Mouse (Mus musculus): Measurements from ENCODE around the gene Apol7a.

Apol7a gene

DNA sequence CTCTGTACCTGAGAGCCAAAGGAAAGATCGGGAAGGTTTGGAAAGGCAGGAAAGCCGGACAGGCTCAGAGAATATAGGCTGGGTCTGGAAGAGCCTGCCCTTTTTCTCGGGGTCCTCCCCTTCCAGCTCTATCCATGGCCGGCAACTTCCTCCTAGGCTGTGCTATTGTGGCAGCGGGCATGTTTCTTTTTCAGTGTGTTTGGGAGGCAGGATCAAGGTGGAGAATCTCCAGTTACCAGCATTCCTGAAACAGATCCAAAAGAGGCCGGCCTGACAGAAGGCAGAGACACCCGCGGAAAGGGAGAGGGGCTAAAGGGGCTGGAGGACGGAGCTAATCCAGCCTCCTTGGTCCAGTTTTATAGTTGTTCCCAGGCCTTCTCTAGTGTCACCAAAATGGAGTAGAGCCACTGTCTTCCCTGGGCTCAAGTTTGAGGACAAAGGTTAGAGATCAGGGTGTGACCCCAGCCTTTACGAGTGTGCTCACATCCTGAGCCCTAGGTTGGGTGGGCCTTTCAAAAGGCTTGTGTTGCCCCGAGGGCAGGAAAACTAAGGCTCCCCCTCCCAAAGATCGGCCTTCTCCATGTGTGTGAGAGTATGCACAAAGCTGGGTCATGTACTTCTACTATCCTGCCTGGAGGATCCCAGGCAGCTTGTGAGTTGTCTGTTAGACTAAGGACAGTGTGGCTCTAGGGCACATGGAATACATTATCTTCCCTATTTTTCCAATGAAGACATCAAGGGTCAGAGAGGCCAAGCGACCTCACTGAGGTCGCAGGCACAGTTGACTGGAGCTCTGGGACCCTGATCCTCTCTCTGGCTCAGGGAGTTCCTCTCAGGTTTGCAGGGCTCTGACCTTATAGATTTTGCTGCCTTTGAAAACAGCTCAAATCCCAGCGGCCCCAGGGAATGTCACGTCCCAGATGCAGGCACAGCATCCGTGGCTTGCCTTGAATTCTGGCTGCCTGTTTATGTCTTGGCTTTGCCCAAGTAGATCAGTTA is 54.5 kb downstream of the Apol7a start:
- no peak for DNase-seq (ENCODE audit: low spot score in 2 of 2)

DNA sequence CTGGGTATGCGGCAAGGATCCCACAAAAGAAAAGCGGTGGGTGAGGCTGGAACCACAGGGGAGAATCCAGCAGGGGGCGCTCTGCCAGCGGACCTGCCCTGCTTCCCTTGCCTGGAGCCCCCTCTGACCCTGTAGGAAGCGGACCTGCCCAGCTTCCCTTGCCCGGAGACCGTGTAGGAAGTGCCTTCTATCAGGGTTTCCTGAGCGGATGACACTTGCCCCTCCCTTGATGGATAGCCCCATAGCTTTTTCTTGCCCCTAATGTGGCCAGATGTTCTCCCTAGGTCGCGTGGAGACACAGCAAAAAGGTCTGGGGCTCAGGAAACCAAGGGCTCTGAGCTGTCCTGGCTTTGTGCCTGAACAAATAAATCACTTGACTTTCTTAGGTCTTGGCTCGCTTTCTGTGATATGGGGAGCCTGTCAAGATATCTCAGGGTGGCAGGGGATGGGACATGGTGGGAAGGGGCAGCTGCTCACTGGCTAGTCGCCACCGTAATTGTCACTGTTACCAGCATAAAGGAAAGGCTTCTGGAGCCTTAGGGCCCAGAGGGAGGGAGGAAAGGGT is 55.3 kb downstream of the Apol7a start:
- peak; percentile 34 to 77 for DNase-seq (ENCODE audit: low spot score in 2 of 2)

DNA sequence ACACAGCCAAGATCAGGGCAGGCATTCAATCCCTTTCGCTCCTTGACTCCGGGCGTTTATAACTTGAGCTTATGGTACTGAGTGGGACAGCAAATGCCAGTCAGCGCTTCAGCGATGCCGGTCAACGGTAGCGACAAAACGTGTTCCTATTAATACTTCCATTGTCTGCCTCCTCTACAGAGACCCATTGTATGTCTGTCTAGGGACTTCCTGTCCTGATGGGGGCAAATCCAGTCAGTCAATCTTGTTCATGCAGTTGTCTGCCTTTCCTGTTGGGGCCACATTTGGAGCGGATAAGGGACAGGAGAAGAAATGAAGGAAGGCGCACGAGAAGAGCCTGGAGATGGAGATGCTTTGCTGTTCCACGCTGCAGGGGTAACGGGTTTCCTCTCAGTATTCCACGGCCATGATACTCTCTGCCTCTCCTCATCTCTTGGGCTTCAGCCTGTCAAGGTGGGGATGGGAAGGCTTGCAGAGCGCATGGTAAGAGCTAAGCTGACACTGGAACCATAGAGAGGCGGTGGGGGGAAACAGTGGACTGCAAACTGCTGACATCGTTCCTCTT is 55.9 kb downstream of the Apol7a start:
- no peak for DNase-seq (ENCODE audit: low spot score in 2 of 2)

DNA sequence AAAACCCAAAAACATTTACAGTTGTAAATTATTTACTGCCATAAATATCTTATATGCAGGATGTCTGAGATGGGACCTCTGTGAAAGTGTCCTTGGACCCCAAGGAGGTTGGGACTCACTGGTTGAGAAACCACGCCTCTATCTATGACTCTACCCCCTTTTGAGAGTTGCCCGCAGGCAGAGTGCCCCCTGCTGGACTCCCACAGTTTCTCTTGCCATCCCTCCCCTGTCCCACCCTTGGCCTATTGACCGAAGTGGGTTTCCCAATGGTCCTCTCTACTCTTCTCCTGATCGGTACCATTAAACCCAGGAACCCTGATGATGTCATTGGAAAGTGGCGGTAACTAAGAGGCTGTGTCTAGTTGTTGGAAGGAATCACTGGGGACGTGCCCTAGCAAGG is 56.9 kb downstream of the Apol7a start:
- no peak for DNase-seq (ENCODE audit: low spot score in 2 of 2)

DNA sequence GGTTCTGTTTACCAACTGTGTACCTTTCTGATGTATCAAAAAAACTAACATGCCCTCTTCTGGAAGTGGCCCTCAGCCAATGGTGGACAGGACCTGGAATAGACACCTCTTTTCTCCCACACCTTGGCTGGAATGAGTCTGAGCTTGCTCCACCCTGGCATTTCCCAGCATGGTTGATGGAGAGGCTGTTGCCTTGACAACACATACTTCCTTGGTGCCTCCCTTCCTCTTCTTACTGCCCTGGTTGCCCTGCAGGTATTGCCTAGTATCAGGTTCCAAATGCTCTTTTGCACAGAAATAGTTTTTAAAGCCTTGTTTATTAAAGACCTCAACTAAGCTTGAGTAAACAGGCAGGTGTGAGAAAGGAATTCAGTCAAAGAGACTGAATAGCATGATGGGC is 58.3 kb downstream of the Apol7a start:
- no peak for DNase-seq (ENCODE audit: low spot score in 2 of 2)

DNA sequence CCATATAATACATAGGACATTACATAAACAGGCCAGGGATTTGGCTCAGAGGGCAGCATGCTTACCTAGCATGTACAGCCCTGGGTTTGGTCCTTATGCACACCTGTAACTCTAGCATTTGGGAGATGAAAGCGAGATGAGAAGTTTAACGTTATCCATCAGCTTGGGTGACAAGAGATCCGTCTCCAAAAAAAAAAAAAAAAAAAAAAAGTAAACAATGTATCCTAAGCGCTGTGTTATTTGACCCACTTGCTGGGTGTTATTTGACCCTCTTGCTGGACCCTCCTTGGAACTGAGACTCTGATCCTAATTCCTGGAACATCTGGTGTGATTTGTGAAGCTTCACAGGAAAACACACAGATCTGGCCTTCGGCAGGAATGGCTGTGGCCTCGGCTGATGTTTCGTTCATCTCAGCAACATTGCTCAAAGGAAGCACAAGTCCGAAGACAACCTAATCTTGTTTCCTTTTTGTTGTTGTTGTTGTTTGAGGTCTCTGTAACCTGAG is 59.9 kb downstream of the Apol7a start:
- DNase-seq (ENCODE audit: low spot score in 2 of 2), result no peak

DNA sequence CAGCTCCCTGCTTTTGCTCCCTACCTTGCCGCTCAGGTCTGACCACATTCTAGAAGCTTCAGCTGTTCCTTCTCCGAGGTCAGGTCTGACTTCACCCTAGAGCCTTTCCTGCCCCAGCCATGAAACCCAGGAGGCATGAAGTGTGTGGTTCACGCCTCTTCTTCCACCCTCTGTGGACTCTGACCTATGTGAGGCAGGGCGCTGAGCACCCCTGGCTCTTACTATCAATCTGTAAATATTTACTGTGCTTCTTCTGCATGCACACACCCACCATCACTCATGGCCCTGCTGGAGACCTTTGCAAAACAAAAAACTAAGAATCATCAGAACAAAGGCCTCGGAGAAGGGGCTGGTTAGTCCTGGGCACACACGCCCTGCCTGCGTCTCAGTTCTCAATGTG is 60.5 kb downstream of the Apol7a start:
- no peak for DNase-seq (ENCODE audit: low spot score in 2 of 2)
